In genomic region chr4:129081512-129081911, GRCm38 (mm10) we compare ENCODE assay signal across 11 mouse cellular contexts. TPM values are rescaled to one million over a fixed set of nuclear protein-coding genes. Genes with fewer than 3 reads are reported as not detected.
DNase-seq lines count a peak whose midpoint lies in the region; ATAC-seq and TF ChIP-seq lines count a peak whose summit lies in the region.
"Had no signal": no experiment of that assay in that cellular context is flagged by ENCODE, and none has a peak within 500 bp of the region (broad histone marks: within the 10 kb centered on the region; RNA-seq: fewer than 3 reads in every experiment).

No protein-coding gene starts in this region.

- intact Hi-C loops in heart, postnatal 25 days (cut with DNase I): loop anchor here (5.0 kb wide), 1 partner anchor 154 kb away; no protein-coding TSS in a partner anchor

- H3K36me3 ChIP-seq in lung, postnatal 0 days (ENCODE audit: insufficient read depth, low read length): peaks cover 29% of the 10 kb centered on the region
- peaks cover 31% of the 10 kb centered on the region for H3K36me3 ChIP-seq in stomach, embryonic 15.5 days

- TF ChIP-seq EP300 in lung, postnatal 0 days (IDR thresholded peaks at IDR 0.05): no peak

- no peak for TF ChIP-seq CTCF in lung, postnatal 0 days (IDR thresholded peaks at IDR 0.05)

- no peak overlapping the region for H3K4me3 ChIP-seq in lung, postnatal 0 days (ENCODE audit: low read depth, low read length)
- no peak overlapping the region for H3K4me3 ChIP-seq in stomach, embryonic 15.5 days (replicated peaks)
- H3K4me3 ChIP-seq: liver, embryonic 15.5 days had no signal

- peak; percentile 27 for DNase-seq in heart, adult 8-10 months (ENCODE audit: low spot score)
- no peak for DNase-seq in heart, postnatal 25 days (ENCODE audit: low spot score)
- DNase-seq in right cerebral cortex, adult 18-20 months: peak; percentile 34
- DNase-seq in right cerebral cortex, postnatal 14 days: no peak
- peak; percentile 78 for DNase-seq in lung, postnatal 0 days (ENCODE audit: low spot score)
- DNase-seq in adrenal gland, adult 18-20 months (ENCODE audit: low spot score in 2 of 2): no peak
- no peak for DNase-seq in ovary, postnatal 14 days (ENCODE audit: low spot score)
- DNase-seq: kidney, postnatal 25 days had no signal

- no peak overlapping the region for H3K9ac ChIP-seq in lung, postnatal 0 days (replicated peaks; ENCODE audit: low read depth)
- no peak overlapping the region for H3K9ac ChIP-seq in stomach, embryonic 15.5 days
- H3K9ac ChIP-seq: liver, embryonic 15.5 days had no signal

- H3K9me3 ChIP-seq in lung, postnatal 0 days (ENCODE audit: low read length): no peaks in the 10 kb centered on the region
- no peaks in the 10 kb centered on the region for H3K9me3 ChIP-seq in stomach, embryonic 15.5 days
- H3K9me3 ChIP-seq: liver, embryonic 15.5 days had no signal

- no peaks in the 10 kb centered on the region for H3K4me1 ChIP-seq in lung, postnatal 0 days (ENCODE audit: insufficient read depth, low read depth, low read length)
- H3K4me1 ChIP-seq in stomach, embryonic 15.5 days: no peaks in the 10 kb centered on the region
- H3K4me1 ChIP-seq: liver, embryonic 15.5 days had no signal

- H3K27ac ChIP-seq in lung, postnatal 0 days (ENCODE audit: low read length): no peak overlapping the region
- H3K27ac ChIP-seq in stomach, embryonic 15.5 days: 0 out of 2 replicates have a peak overlapping the region, but pooled peaks have one; percentile 62

- WGBS in lung, postnatal 0 days: 63% methylated on average over 6 of the region's 6 CpGs
- 76% methylated on average over 6 of the region's 6 CpGs for WGBS in stomach, embryonic 15.5 days

- no peaks in the 10 kb centered on the region for H3K27me3 ChIP-seq in lung, postnatal 0 days (replicated peaks; ENCODE audit: insufficient read depth, low read length)
- H3K27me3 ChIP-seq in stomach, embryonic 15.5 days (replicated peaks): no peaks in the 10 kb centered on the region
- H3K27me3 ChIP-seq: liver, embryonic 15.5 days had no signal

- ATAC-seq in lung, postnatal 0 days: peak; percentile 48
- ATAC-seq in stomach, embryonic 15.5 days (ENCODE audit: insufficient read depth, low FRiP score, low read depth): no peak

- H3K4me2 ChIP-seq in lung, postnatal 0 days (replicated peaks; ENCODE audit: low read depth, low read length): no peak overlapping the region
- no peak overlapping the region for H3K4me2 ChIP-seq in stomach, embryonic 15.5 days
- H3K4me2 ChIP-seq: liver, embryonic 15.5 days had no signal

RNA-seq across cellular contexts. Expression of gene Rnf19b, which starts 23.4 kb away (rescaled TPM):
- 10 to 100 TPM; 26.0 to 30.0 (median 27.7) TPM for total RNA-seq in heart, adult 8-10 months (2022)
- total RNA-seq in heart, postnatal 25 days (2021): 10 to 100 TPM; 21.8 to 21.9 TPM
- 10.9 and 11.7 TPM in 2 replicates for polyA plus RNA-seq in lung, postnatal 0 days (2015; fragmentation: Nextera tagmentation; extraction: Ambion mirVana)
- 7.2 and 7.6 TPM in 2 replicates for polyA plus RNA-seq in stomach, embryonic 15.5 days (2015; fragmentation: Nextera tagmentation; extraction: Ambion mirVana)
- 10 to 100 TPM; 28.6 to 41.3 TPM for total RNA-seq in adrenal gland, adult 18-20 months (2021)

RNA-seq across cellular contexts. Expression of gene Tmem54, which starts 23.8 kb away (rescaled TPM):
- not detected for total RNA-seq in heart, adult 8-10 months (2022)
- total RNA-seq in heart, postnatal 25 days (2021): not detected
- 2.4 and 2.9 TPM in 2 replicates for polyA plus RNA-seq in lung, postnatal 0 days (2015; fragmentation: Nextera tagmentation; extraction: Ambion mirVana)
- 47.7 and 56.2 TPM in 2 replicates for polyA plus RNA-seq in stomach, embryonic 15.5 days (2015; fragmentation: Nextera tagmentation; extraction: Ambion mirVana)
- total RNA-seq in adrenal gland, adult 18-20 months (2021): not detected
- total RNA-seq: MEL had no signal

RNA-seq across cellular contexts. Expression of gene Hpca, which starts 40.3 kb away (rescaled TPM):
- under 1 TPM in 3 of 4 experiments, not detected in 1; 0.22 to 0.44 (median 0.33) TPM for total RNA-seq in heart, adult 8-10 months (2022)
- total RNA-seq in heart, postnatal 25 days (2021): not detected
- 0.51 and 1.1 TPM in 2 replicates for polyA plus RNA-seq in lung, postnatal 0 days (2015; fragmentation: Nextera tagmentation; extraction: Ambion mirVana)
- 2.4 and 2.7 TPM in 2 replicates for polyA plus RNA-seq in stomach, embryonic 15.5 days (2015; fragmentation: Nextera tagmentation; extraction: Ambion mirVana)
- 1 to 10 TPM; 2.1 to 3.1 TPM for total RNA-seq in adrenal gland, adult 18-20 months (2021)

RNA-seq across cellular contexts. Expression of gene Fndc5, which starts 55.3 kb away (rescaled TPM):
- 100 to 1,000 TPM; 334 to 410 (median 360) TPM for total RNA-seq in heart, adult 8-10 months (2022)
- total RNA-seq in heart, postnatal 25 days (2021): 100 to 1,000 TPM; 325 TPM
- 7.6 and 9.7 TPM in 2 replicates for polyA plus RNA-seq in lung, postnatal 0 days (2015; fragmentation: Nextera tagmentation; extraction: Ambion mirVana)
- 2.7 and 2.8 TPM in 2 replicates for polyA plus RNA-seq in stomach, embryonic 15.5 days (2015; fragmentation: Nextera tagmentation; extraction: Ambion mirVana)
- total RNA-seq in adrenal gland, adult 18-20 months (2021): 1 to 10 TPM; 2.1 to 6.3 TPM

Comparison
In these comparisons a context has a peak if more than half of its experiments do, and no peak if none do; other contexts are left out.
1. DNase-seq: peak in heart, adult 8-10 months (single experiment), right cerebral cortex, adult 18-20 months (single experiment) and lung, postnatal 0 days (single experiment); none in heart, postnatal 25 days (single experiment), right cerebral cortex, postnatal 14 days (single experiment), adrenal gland, adult 18-20 months (0 of 2) and ovary, postnatal 14 days (single experiment).